Mouse (Mus musculus) thymus, postnatal 4 days (tissue): Measurements from ENCODE around the gene Phgr1.

Source experiments
- DNase-seq: peaks from one replicate; pipeline ENCODE4 v3.0.0; 2021

The Phgr1 gene

GRCm38 (mm10) chr2:118779504-118780480 lies 7.2 kb downstream of the Phgr1 start, which contains the start of gene Disp2:
Disp2 (plus strand) TSS chr2:118779719.
- peak; percentile 86 for DNase-seq

GRCm38 (mm10) chr2:118781115-118781514 lies 8.5 kb downstream of the Phgr1 start:
- DNase-seq = no peak

- DNase-seq = no peak
Measured at GRCm38 (mm10) chr2:118782303-118782702, 9.7 kb downstream of the Phgr1 start.

GRCm38 (mm10) chr2:118783093-118783492 lies 10.5 kb downstream of the Phgr1 start:
- DNase-seq = no peak

GRCm38 (mm10) chr2:118783663-118784062 lies 11.1 kb downstream of the Phgr1 start:
- DNase-seq = no peak

GRCm38 (mm10) chr2:118786525-118786924 lies 14.0 kb downstream of the Phgr1 start:
- DNase-seq = no peak

- DNase-seq = no peak
Measured at GRCm38 (mm10) chr2:118789501-118789900, 16.9 kb downstream of the Phgr1 start.

GRCm38 (mm10) chr2:118790221-118790550 lies 17.6 kb downstream of the Phgr1 start:
- no peak for DNase-seq

- peak; percentile 69 for DNase-seq
Measured at GRCm38 (mm10) chr2:118790551-118791525, 18.3 kb downstream of the Phgr1 start.

- no peak for DNase-seq
Measured at GRCm38 (mm10) chr2:118791591-118792258, 19.2 kb downstream of the Phgr1 start.

GRCm38 (mm10) chr2:118792259-118792613 lies 19.7 kb downstream of the Phgr1 start:
- no peak for DNase-seq

- DNase-seq = no peak
Measured at GRCm38 (mm10) chr2:118793636-118794035, 21.1 kb downstream of the Phgr1 start.

GRCm38 (mm10) chr2:118802542-118803118 lies 30.1 kb downstream of the Phgr1 start:
- no peak for DNase-seq

- no peak for DNase-seq
Measured at GRCm38 (mm10) chr2:118804474-118804873, 31.9 kb downstream of the Phgr1 start.

- no peak for DNase-seq
Measured at GRCm38 (mm10) chr2:118805137-118805536, 32.6 kb downstream of the Phgr1 start.

- no peak for DNase-seq
Measured at GRCm38 (mm10) chr2:118805756-118806155, 33.2 kb downstream of the Phgr1 start.

GRCm38 (mm10) chr2:118806860-118807259 lies 34.3 kb downstream of the Phgr1 start:
- DNase-seq = no peak

GRCm38 (mm10) chr2:118810861-118811260 lies 38.3 kb downstream of the Phgr1 start:
- DNase-seq = no peak

GRCm38 (mm10) chr2:118812724-118813123 lies 40.2 kb downstream of the Phgr1 start:
- no peak for DNase-seq

- DNase-seq = peak; percentile 90
Measured at GRCm38 (mm10) chr2:118813981-118814836, 41.6 kb downstream of the Phgr1 start, which contains the start of gene Knstrn. Knstrn (plus strand) TSS chr2:118814003.

- no peak for DNase-seq
Measured at GRCm38 (mm10) chr2:118822800-118823199, 50.2 kb downstream of the Phgr1 start.
